Mouse (Mus musculus): ENCODE data around the gene Olfr2. TPM values are rescaled to one million over a fixed set of nuclear protein-coding genes. Genes with fewer than 3 reads are reported as not detected.
"Not testable (repeated sequence)": the region's sequence is repeated elsewhere in the genome, so short reads cannot be mapped to it uniquely, and the experiment has no call there.

Gene Olfr2
- not detected in 2 replicates for polyA plus RNA-seq (2012; rRNA removed)

GRCm38 (mm10) chr7:107005972-107006371 is at the start of gene Olfr2:
Gene Olfr2 (minus strand): TSS chr7:107006072.
- DNase-seq (ENCODE audit: low read depth), result no peak

DNA sequence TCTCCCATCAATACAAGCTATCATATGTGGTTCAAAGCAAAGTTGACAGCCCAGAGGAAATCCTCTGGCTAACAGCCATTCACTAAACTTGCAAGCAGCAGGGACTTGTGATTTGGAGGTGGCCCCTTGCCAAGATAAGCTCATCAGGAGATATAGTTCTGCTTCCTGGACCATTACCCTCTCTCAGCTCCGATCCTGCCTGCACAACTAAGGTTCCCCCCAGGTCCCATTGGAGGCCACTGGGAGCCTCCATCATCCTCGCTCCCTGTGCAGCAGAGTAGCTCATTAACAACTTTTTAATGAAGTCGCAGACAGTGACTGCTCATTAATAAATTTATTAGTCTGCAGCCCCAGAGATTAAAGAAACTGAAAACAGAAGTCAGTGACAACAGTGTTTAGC is 41.7 kb upstream of the Olfr2 start:
- DNase-seq (ENCODE audit: low read depth), result no peak

GRCm38 (mm10) chr7:107045833-107046232 is 40.0 kb upstream of the Olfr2 start:
- DNase-seq (ENCODE audit: low read depth), result no peak

GRCm38 (mm10) chr7:107044407-107044806 is 38.5 kb upstream of the Olfr2 start:
- DNase-seq (ENCODE audit: low read depth), result no peak

- DNase-seq (ENCODE audit: low read depth), result no peak
Measured at GRCm38 (mm10) chr7:107043136-107043535, 37.3 kb upstream of the Olfr2 start.

- DNase-seq (ENCODE audit: low read depth), result no peak
Measured at GRCm38 (mm10) chr7:107039934-107040563, 34.2 kb upstream of the Olfr2 start.

- peak; percentile 41 for DNase-seq (ENCODE audit: low read depth)
Measured at GRCm38 (mm10) chr7:107030874-107031273, 25.0 kb upstream of the Olfr2 start, which contains the start of gene Olfr713. Gene Olfr713 (plus strand): TSS chr7:107031174.

DNA sequence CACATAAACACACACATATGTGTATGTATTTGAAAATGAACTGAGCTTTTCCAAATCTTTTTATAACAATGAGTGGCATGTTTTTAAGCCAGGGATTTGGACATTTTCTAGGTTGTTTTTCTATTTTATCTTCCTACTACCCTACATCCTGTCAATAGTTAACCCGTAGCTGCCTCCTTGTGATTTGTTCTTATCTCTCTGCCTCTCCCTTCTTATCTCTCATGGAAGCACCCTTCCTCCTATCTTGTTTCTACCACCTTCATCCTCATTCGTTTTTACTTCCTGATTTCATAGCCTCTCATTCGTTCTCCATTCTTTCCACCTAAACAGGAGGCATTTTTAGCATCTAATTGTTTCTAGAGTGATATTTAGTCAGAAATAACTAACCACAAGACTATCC is 1.7 kb downstream of the Olfr2 start:
- DNase-seq (ENCODE audit: low read depth), result no peak

DNA sequence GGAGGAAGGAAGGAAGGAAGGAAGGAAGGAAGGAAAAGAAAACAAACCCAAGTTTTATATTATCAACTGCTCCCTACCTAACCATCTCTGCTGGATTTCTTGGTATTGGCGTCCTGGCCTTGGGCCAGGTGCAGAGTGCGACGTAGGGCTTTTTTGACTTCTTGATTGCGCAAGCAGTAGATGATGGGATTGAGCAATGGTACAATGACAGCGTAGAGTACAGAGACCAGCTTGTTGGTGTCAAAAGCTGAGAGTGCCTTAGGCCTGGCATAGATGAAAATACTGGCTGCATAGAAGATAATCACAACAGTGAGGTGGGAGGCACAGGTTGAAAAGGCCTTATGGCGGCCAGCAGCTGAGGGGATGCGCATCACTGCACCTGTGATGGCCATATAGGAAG is 5.1 kb downstream of the Olfr2 start:
- no peak for DNase-seq (ENCODE audit: low read depth)

GRCm38 (mm10) chr7:106985236-106985635 is 20.6 kb downstream of the Olfr2 start:
- no peak for DNase-seq (ENCODE audit: low read depth)

GRCm38 (mm10) chr7:106975353-106975752 is 30.5 kb downstream of the Olfr2 start, which contains the start of gene Olfr711:
Gene Olfr711 (minus strand): TSS chr7:106975453.
- no peak for DNase-seq (ENCODE audit: low read depth)

GRCm38 (mm10) chr7:106967503-106967902 is 38.4 kb downstream of the Olfr2 start:
- not testable (repeated sequence) for DNase-seq (ENCODE audit: low read depth)

DNA sequence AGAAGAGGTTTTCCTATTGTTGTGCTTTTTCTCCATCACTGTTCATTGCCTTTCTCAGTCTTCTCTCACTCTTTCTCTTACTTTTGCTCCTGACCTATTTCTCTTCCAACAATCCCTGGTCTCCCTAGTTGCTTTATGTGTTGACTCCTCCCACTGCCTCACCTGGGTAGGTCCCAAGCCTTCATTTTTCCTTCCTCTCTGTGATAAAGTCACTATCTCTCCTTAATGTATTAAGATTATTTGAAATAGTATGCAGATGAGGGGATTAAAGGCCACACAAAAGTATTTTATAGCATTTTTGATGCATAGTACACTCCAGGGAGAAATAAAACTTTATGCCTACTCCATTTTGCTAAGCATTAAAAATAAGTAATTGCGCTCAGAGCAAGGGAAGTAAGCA is 42.0 kb downstream of the Olfr2 start, which contains the start of gene Olfr6:
TSS of gene Olfr6 (minus strand) at position 101 of the 400 bp plus-strand sequence.
- no peak for DNase-seq (ENCODE audit: low read depth)

DNA sequence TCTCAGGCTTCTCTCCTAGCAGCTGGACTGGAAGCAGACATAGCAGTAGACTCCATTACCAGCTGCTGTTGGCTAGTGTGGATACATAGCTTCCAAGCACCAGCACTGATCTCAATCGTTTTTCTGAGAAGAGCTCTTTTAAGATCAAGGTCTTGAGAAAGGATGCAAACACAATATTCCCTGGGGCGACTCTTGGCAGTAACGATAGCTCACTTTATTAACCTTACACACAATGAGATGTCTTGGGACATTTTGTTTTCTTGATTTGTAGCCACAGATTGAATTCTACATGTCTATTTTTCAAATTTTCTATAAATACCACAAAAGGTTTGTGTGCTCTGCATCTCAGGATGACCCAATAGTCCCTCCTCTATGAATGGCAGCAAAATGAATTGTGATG is 57.7 kb downstream of the Olfr2 start, which contains the start of gene Olfr710:
TSS of gene Olfr710 (minus strand) at position 101 of the 400 bp plus-strand sequence.
- DNase-seq (ENCODE audit: low read depth), result no peak

Other genes starting within 250 kb of the Olfr2 start
- gene Olfr699, start 212.9 kb downstream of the Olfr2 start, polyA plus RNA-seq (2012; rRNA removed), result not detected in 2 replicates
- not detected in 2 replicates for gene Olfr700, start 197.2 kb downstream of the Olfr2 start, polyA plus RNA-seq (2012; rRNA removed)
- gene Olfr701, start 191.9 kb downstream of the Olfr2 start, polyA plus RNA-seq (2012; rRNA removed), result 0.14 TPM in 1 of 2 replicates, not detected in the other
- not detected in 2 replicates for gene Olfr702, start 172.2 kb downstream of the Olfr2 start, polyA plus RNA-seq (2012; rRNA removed)
- gene Olfr703, start 162.7 kb downstream of the Olfr2 start, polyA plus RNA-seq (2012; rRNA removed), result not detected in 2 replicates
- not detected in 2 replicates for gene Olfr704, start 142.9 kb downstream of the Olfr2 start, polyA plus RNA-seq (2012; rRNA removed)
- gene Olfr705, start 129.2 kb downstream of the Olfr2 start, polyA plus RNA-seq (2012; rRNA removed), result not detected in 2 replicates
- gene Olfr706, start 117.9 kb downstream of the Olfr2 start, polyA plus RNA-seq (2012; rRNA removed), result not detected in 2 replicates
- gene Olfr707, start 104.8 kb downstream of the Olfr2 start, polyA plus RNA-seq (2012; rRNA removed), result not detected in 2 replicates
- not detected in 2 replicates for gene Olfr1532-ps1, start 98.1 kb downstream of the Olfr2 start, polyA plus RNA-seq (2012; rRNA removed)
- not detected in 2 replicates for gene Olfr709-ps1, start 73.9 kb downstream of the Olfr2 start, polyA plus RNA-seq (2012; rRNA removed)
- gene Olfr710, start 57.8 kb downstream of the Olfr2 start, polyA plus RNA-seq (2012; rRNA removed), result not detected in 2 replicates
- not detected in 2 replicates for gene Olfr6, start 42.1 kb downstream of the Olfr2 start, polyA plus RNA-seq (2012; rRNA removed)
- gene Olfr711, start 30.6 kb downstream of the Olfr2 start, polyA plus RNA-seq (2012; rRNA removed), result not detected in 2 replicates
- gene Olfr713, start 25.1 kb upstream of the Olfr2 start, polyA plus RNA-seq (2012; rRNA removed), result not detected in 2 replicates
- gene Olfr714, start 64.9 kb upstream of the Olfr2 start, polyA plus RNA-seq (2012; rRNA removed), result not detected in 2 replicates
- gene Olfr17, start 87.1 kb upstream of the Olfr2 start, polyA plus RNA-seq (2012; rRNA removed), result not detected in 2 replicates
- not detected in 2 replicates for gene Olfr715b, start 104.3 kb upstream of the Olfr2 start, polyA plus RNA-seq (2012; rRNA removed)
- gene Olfr715, start 125.0 kb upstream of the Olfr2 start, polyA plus RNA-seq (2012; rRNA removed), result not detected in 2 replicates
- not detected in 2 replicates for gene Olfr716, start 132.3 kb upstream of the Olfr2 start, polyA plus RNA-seq (2012; rRNA removed)
- gene Nlrp14, start 160.9 kb upstream of the Olfr2 start, polyA plus RNA-seq (2012; rRNA removed), result 0.19 and 0.28 TPM in 2 replicates
- 0.07 and 0.20 TPM in 2 replicates for gene Rbmxl2, start 203.4 kb upstream of the Olfr2 start, polyA plus RNA-seq (2012; rRNA removed)

Measured in gonadal fat pad, adult 2 months (tissue).